Mouse (Mus musculus) spleen, postnatal 14 days (tissue): ENCODE results near the gene Nsfl1c.

Experiments used
- DNase-seq, 2 experiments: peaks; one replicate each; pipeline ENCODE4 v3.0.0; 2021 to 2022; ENCODE audit warnings: low spot score in 2 of 2

Gene Nsfl1c

GRCm38 (mm10) chr2:151543063-151543895 lies 49.3 kb downstream of the Nsfl1c start:
- DNase-seq: no peak

GRCm38 (mm10) chr2:151544673-151545072 lies 50.7 kb downstream of the Nsfl1c start:
- DNase-seq: no peak

- DNase-seq: no peak
These were observed 52.6 kb downstream of the Nsfl1c start for GRCm38 (mm10) chr2:151546571-151546970.

- no peak for DNase-seq
These were observed 55.7 kb downstream of the Nsfl1c start for GRCm38 (mm10) chr2:151549615-151550121.
